ENCODE assay signal across 10 mouse cellular contexts in genomic region chr19:45614928-45615327, GRCm38 (mm10). TPM values are rescaled to one million over a fixed set of nuclear protein-coding genes. Genes with fewer than 3 reads are reported as not detected.
A peak's percentile ranks its signal among the peaks of the same experiment; 100 is the strongest.
DNase-seq lines count a peak whose midpoint lies in the region; ATAC-seq lines count a peak whose summit lies in the region.
"Had no signal": no experiment of that assay in that cellular context is flagged by ENCODE, and none has a peak within 500 bp of the region (broad histone marks: within the 10 kb centered on the region; RNA-seq: fewer than 3 reads in every experiment).

No protein-coding gene starts in this region.

- H3K4me2 ChIP-seq in hindbrain, embryonic 13.5 days, result no peak overlapping the region

- no peak overlapping the region for H3K9ac ChIP-seq in hindbrain, embryonic 13.5 days

- no peak overlapping the region for H3K27ac ChIP-seq in hindbrain, embryonic 13.5 days
- no peak overlapping the region for H3K27ac ChIP-seq in hindbrain, embryonic 10.5 days
- peak overlapping the region; percentile 25; the same call in 1 of the 2 replicates for H3K27ac ChIP-seq in limb, embryonic 10.5 days
- H3K27ac ChIP-seq: macrophage had no signal

- H3K27me3 ChIP-seq in hindbrain, embryonic 13.5 days, result peaks cover 53% of the 10 kb centered on the region
- peaks cover 97% of the 10 kb centered on the region for H3K27me3 ChIP-seq in hindbrain, embryonic 10.5 days (ENCODE audit: insufficient read depth, poor library complexity, severe bottlenecking)
- H3K27me3 ChIP-seq in limb, embryonic 10.5 days (ENCODE audit: low read depth, poor library complexity, severe bottlenecking), result 0 out of 2 replicates have a peak, but pooled peaks cover 7% of the 10 kb centered on the region
- H3K27me3 ChIP-seq: Patski had no signal

- H3K4me1 ChIP-seq in hindbrain, embryonic 13.5 days (replicated peaks), result peaks cover 33% of the 10 kb centered on the region
- H3K4me1 ChIP-seq in hindbrain, embryonic 10.5 days (replicated peaks), result peaks cover 49% of the 10 kb centered on the region
- H3K4me1 ChIP-seq in limb, embryonic 10.5 days, result peaks cover 31% of the 10 kb centered on the region

- 37% methylated on average over 2 of the region's 3 CpGs for WGBS in hindbrain, embryonic 13.5 days
- 40% methylated on average over 3 of the region's 3 CpGs for WGBS in hindbrain, embryonic 10.5 days
- WGBS in limb, embryonic 10.5 days, result 74% methylated on average over 3 of the region's 3 CpGs

- H3K4me3 ChIP-seq in hindbrain, embryonic 13.5 days, result no peak overlapping the region
- no peak overlapping the region for H3K4me3 ChIP-seq in hindbrain, embryonic 10.5 days
- no peak overlapping the region for H3K4me3 ChIP-seq in limb, embryonic 10.5 days

- no peak for DNase-seq in hindbrain, embryonic 10.5 days (ENCODE audit: low spot score)
- DNase-seq in thymus, postnatal 0 days (ENCODE audit: low spot score), result peak; percentile 27
- DNase-seq in thymus, postnatal 25 days, result no peak
- DNase-seq in limb, embryonic 10.5 days (ENCODE audit: low spot score), result no peak
- no peak for DNase-seq in adrenal gland, adult 2 months
- no peak for DNase-seq in urinary bladder, postnatal 10 days (ENCODE audit: low spot score)
- DNase-seq: thymus, adult 18-20 months had no signal

- H3K36me3 ChIP-seq in hindbrain, embryonic 13.5 days, result 0 out of 2 replicates have a peak, but pooled peaks cover 3% of the 10 kb centered on the region
- H3K36me3 ChIP-seq in hindbrain, embryonic 10.5 days, result no peaks in the 10 kb centered on the region
- H3K36me3 ChIP-seq in limb, embryonic 10.5 days, result no peaks in the 10 kb centered on the region

- peak; percentile 29; the same call in 1 of the 2 replicates for ATAC-seq in hindbrain, embryonic 13.5 days (ENCODE audit: low FRiP score)
- ATAC-seq: Patski had no signal

- H3K9me3 ChIP-seq in hindbrain, embryonic 13.5 days, result no peaks in the 10 kb centered on the region
- H3K9me3 ChIP-seq in hindbrain, embryonic 10.5 days, result no peaks in the 10 kb centered on the region
- no peaks in the 10 kb centered on the region for H3K9me3 ChIP-seq in limb, embryonic 10.5 days (replicated peaks)

RNA-seq across cellular contexts. Expression of gene Fbxw4, which starts 45.2 kb away (rescaled TPM):
- 3.6 and 4.2 TPM in 2 replicates for polyA plus RNA-seq in hindbrain, embryonic 13.5 days (2015; fragmentation: Nextera tagmentation; extraction: Ambion mirVana)
- polyA plus RNA-seq in hindbrain, embryonic 10.5 days (2016; fragmentation: Nextera tagmentation; extraction: Ambion mirVana), result 1.8 and 5.5 TPM in 2 replicates
- polyA plus RNA-seq in thymus, postnatal 0 days (2015; fragmentation: Nextera tagmentation; extraction: Ambion mirVana), result 23.0 and 24.5 TPM in 2 replicates
- polyA plus RNA-seq in limb, embryonic 10.5 days (2016; fragmentation: Nextera tagmentation; extraction: Ambion mirVana), result 3.9 and 5.3 TPM in 2 replicates
- total RNA-seq in adrenal gland, adult 2 months (2021), result 10 to 100 TPM; 30.0 to 34.4 TPM
- polyA plus RNA-seq in adrenal gland, adult 2 months (2012; rRNA removed), result 145 and 199 TPM in 2 replicates

RNA-seq across cellular contexts. Expression of gene Gm17018, which starts 54.5 kb away (rescaled TPM):
- polyA plus RNA-seq in hindbrain, embryonic 13.5 days (2015; fragmentation: Nextera tagmentation; extraction: Ambion mirVana), result 61.8 and 73.4 TPM in 2 replicates
- 48.8 and 62.1 TPM in 2 replicates for polyA plus RNA-seq in hindbrain, embryonic 10.5 days (2016; fragmentation: Nextera tagmentation; extraction: Ambion mirVana)
- polyA plus RNA-seq in thymus, postnatal 0 days (2015; fragmentation: Nextera tagmentation; extraction: Ambion mirVana), result 49.5 and 54.3 TPM in 2 replicates
- 43.0 and 43.6 TPM in 2 replicates for polyA plus RNA-seq in limb, embryonic 10.5 days (2016; fragmentation: Nextera tagmentation; extraction: Ambion mirVana)
- 10 to 100 TPM; 29.0 to 38.0 TPM for total RNA-seq in adrenal gland, adult 2 months (2021)
- 0.98 and 2.1 TPM in 2 replicates for polyA plus RNA-seq in adrenal gland, adult 2 months (2012; rRNA removed)

RNA-seq across cellular contexts. Expression of gene Poll, which starts 54.6 kb away (rescaled TPM):
- 13.5 and 14.6 TPM in 2 replicates for polyA plus RNA-seq in hindbrain, embryonic 13.5 days (2015; fragmentation: Nextera tagmentation; extraction: Ambion mirVana)
- 21.5 and 21.6 TPM in 2 replicates for polyA plus RNA-seq in hindbrain, embryonic 10.5 days (2016; fragmentation: Nextera tagmentation; extraction: Ambion mirVana)
- 5.1 and 5.7 TPM in 2 replicates for polyA plus RNA-seq in thymus, postnatal 0 days (2015; fragmentation: Nextera tagmentation; extraction: Ambion mirVana)
- 22.6 and 25.9 TPM in 2 replicates for polyA plus RNA-seq in limb, embryonic 10.5 days (2016; fragmentation: Nextera tagmentation; extraction: Ambion mirVana)
- 10 to 100 TPM; 10.3 to 14.9 TPM for total RNA-seq in adrenal gland, adult 2 months (2021)
- 11.3 and 11.9 TPM in 2 replicates for polyA plus RNA-seq in adrenal gland, adult 2 months (2012; rRNA removed)

Comparison
In these comparisons a context has a peak if more than half of its experiments do, and no peak if none do; other contexts are left out.
1. RNA of gene Gm17018, which starts 54.5 kb away (polyA plus RNA-seq): 61.8 to 73.4 TPM in hindbrain, embryonic 13.5 days, 48.8 to 62.1 TPM in hindbrain, embryonic 10.5 days, 49.5 to 54.3 TPM in thymus, postnatal 0 days and 43.0 to 43.6 TPM in limb, embryonic 10.5 days; 0.98 to 2.1 TPM in adrenal gland, adult 2 months; every median in the first group is over 10 times any median in the second.